Mouse (Mus musculus) thymus, postnatal 10 days (tissue): ENCODE measurements around the gene Gm20388.
A peak's percentile ranks its signal among the peaks of the same experiment; 100 is the strongest.

ENCODE experiments used
- DNase-seq, 2 experiments: peaks; one replicate each; pipeline ENCODE4 v3.0.0; 2021; ENCODE audit warnings: low spot score in 2 of 2

Gene Gm20388

DNA sequence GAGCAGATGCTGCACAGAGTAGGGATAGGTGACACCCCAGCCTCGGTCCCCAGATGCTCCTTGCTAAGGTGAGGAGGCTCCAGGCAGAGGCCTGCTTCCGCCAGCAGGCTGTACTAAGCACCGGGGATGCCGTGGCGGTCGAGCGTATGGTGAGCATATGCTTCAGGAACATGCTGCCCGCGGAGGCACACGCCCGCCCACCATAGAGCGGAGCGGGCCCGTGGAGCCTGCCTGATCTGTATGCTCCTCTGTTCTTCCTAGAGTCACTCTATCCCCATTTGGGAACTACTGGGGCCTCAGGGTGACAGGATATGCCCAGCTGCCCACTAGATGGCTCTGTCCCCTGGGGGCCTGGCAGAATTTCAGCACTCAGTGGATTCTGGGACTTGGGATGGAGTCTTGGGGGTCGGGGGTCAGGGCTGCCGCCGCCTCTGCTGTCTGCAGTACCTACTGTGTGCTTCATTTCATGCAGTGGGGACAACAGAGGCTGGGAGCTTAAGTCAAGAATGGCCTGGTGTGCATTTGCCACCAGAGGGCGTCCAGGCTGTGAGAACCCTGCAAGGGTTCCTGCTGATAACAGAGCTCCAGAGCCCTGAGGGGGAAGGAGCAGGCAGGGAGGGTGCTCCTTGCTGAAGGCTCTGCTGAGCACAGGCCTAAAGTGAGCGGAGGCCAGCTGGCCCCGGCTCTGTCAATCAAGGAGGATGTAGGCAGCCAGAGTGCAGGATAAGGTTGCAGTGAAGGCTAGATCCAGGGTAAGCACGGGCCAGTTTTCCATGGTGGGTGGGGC lies 377.7 kb downstream of the Gm20388 start:
- DNase-seq = peak; percentile 67 to 75

DNA sequence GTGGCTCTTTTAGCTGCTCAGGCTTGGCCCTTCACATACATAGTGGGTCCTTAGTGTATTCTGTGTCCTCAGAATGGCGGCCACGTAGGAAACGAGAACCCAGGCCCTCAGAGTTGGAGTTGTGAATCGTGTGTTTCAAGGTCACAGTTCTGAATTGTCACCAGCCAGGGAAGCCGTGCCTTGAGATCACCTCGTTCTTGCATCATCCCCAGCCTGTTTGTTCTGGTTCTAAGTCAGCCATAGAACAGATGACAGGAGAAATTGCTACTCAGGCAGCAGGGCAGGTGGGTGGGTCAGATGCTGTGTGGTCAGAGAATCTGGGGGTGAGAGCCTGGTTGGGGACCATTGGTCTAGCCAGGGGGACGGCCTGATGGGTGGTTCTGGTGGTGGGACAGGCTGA lies 378.6 kb downstream of the Gm20388 start:
- no peak for DNase-seq

DNA sequence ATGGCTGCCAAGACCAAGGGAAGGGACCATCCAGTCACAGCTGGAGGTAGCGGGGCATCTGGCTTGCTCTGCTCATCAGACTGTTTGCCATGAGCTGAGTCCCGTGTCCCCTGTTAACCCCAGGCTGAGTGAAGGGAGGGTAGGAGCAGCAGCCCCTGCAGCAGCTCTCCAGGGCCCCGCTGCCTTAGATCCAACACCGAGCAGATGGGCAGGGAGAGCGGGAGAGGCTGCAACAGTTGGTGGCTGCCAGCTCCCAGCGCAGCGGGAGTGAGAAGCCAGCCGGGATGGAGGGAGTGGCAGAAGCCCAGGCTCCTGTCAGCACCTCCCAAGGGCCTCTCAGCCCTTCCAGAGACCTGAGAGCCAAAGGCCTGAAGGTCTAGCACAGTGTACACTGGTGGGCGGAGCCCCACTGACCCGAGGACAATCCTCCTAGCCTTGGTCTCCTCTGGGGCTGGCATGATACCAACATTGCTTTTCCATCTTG lies 379.1 kb downstream of the Gm20388 start:
- DNase-seq = no peak

DNA sequence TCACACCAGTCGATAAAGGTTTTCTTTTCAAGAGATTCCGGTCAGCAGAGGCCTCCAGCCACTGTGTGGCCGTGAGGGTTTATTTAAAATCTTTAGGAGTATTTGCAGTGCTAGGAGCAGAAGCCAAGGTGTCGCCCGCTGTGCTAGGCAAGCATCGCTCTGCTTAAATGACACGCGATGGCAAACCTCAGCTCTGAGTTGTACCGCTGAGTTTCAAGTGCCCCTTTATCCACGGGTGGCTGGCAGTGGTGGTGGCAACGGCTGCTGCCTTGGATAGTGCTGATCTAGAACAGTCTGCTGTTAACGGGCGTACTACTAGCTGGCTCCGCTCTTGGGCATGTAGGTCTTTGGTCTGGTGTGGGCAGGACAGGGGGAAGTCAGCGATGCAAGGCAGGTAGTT lies 380.0 kb downstream of the Gm20388 start:
- DNase-seq = no peak

DNA sequence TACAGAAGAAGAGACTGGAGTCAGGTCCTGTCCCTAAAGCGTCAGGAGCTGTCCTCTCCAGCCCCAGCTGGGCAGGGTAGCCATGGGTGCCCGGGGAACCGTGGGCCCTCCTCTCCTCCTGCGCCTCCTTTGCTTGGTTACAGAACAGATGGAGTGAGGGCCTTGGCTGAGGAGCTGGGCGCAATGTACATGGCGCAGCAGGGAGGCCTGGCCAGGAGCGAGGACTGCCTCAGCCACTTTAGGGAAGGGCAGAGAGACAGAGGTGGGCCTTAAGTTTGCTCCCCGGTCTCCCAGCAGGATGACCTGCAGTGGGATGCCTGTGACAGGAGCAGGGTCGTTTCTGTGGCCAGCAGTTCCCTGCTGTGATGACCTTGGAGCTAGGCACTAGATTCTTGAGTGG lies 381.0 kb downstream of the Gm20388 start:
- DNase-seq = no peak

DNA sequence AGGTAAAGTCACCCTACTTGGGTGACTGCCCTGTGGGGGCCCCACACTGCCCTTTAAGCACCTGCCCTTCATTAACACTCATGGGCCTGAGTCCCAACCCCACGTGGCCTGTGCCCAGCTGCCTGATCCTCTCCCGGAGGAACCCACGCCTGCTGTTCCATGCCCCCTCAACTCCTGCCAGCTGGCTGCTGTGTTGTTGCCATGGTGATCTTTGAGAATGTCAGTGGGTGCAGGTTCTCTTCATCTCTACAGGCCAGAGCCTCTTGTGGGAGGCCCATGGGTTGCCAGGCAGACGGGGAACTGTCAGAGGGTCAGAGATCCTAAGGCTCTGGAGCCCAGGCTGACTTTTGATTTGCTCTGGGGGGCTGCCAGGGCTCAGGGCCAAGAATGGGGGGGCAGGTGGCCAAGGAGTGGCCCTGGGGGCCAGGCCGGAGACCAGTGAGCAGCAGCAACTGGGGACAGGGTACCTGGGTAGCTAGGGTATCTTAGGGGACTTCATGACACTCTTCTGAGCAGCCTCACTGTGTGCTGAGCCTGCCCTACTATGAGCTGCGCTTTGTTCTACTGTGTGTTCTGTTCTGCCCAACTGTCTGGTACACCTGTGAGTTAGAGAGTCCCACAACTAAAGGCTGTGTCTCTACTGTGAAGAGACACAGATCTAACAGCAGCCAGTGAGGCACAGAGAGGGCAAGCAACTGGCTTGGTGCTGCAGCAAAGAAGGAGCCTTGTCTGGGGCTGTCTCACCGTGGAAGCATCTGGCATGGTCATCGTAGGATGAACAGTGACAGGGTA lies 381.9 kb downstream of the Gm20388 start:
- DNase-seq = peak in 1 of 2 experiments; percentile 47

DNA sequence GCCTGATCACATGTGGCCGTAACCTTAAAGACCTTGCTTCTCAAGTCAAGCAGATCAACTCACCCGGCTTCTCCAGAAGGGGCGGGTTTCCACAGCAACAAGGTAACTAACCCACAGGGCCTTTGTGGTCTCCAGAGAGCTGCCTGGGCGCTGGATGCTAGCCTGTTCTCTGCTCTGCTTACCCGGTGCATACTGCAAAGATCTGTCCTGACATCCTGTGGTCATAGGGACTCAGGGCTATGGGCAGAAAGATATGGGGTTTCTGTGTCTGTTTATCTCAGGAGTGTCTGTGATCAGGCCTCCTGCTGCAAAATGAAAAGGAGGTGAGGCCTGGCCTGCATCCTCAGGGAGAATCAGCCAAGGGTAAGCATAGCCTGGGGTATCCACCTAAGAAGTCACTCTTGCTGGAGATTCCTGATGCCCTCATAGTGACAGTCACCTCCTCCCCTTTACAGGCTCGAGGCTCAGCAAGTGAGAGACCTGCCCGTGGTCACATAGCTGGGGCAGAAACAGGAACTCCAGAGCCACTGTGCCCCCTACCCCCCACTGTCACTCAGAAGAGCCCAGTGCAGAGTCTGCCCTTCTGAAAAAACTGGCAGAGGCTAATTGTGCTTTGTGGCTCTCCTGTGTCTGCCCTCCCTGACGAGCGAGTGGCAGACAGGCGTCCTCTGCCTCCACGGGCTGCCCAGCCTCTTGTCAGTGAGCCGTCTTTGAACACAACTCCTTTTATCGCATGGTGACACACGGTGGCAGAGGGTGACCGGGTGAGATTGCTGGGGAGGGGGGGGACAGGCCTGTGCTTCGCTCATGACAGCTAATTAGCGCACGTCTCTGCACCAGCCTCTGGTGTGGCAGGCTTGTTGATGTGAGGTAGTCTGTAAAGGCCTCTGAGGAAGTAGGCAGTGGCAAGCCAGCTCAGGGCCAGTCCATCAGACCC lies 383.0 kb downstream of the Gm20388 start:
- no peak for DNase-seq

DNA sequence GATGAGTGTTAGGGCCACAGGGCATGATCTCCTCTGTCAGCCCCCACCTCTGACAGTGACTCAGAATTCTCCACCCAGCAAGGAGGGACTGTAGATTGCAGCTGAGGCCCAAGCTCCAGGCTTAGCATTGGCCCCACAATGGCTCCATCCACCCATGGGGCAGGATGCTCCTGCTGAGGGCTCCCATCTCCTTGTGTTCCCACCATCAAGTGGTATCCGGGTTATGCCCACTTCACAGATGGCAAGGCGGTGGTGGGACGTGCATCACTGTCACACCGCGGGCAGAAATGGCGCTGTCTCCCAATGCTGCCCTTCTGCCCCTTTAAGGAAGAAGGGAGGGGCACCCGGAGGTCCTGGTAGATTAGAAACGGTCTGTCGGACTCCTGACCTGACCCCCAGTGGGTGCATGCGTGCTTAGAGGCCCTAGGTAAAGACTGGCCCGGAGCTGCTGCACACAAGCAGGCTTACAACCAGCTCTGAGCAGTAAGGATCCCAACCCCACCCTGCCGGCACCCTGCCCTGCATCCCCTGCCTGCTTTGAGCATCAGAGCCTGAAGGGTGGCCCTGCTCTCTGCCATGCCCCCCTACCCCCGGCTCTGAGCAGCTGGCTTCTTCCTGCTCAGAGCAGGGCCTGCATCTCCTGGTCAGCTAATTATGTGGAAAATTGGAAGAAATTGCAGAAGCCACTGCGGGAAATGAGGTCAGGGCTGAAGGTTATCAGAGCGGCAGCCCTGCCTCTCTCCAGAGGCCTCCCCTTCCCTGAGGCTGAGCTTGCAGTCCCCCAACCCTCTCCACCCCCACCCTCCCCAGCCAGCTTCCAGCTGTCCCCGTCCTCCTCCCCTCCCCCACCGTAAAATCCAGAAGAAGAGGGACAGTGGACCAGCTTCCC lies 384.6 kb downstream of the Gm20388 start:
- DNase-seq = no peak

DNA sequence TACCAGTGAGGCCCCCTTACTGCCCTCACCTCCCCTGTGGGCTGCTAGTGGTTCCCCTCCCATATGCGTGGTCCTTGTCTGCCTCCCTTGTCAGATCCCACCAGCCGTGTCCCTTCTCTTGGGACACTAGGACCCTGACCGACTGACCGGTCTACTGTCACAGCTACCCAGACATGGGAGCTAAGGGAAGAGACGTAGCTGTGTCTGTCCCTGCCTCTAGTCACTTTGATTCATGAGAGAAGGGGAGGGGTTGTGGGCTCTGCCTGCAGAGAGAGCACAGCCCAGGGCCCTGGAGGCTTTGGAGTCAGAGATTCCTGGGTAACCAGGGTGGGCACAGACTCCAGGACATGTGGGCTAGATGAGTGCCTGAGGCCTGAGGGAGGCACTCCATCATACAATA lies 386.4 kb downstream of the Gm20388 start:
- no peak for DNase-seq

DNA sequence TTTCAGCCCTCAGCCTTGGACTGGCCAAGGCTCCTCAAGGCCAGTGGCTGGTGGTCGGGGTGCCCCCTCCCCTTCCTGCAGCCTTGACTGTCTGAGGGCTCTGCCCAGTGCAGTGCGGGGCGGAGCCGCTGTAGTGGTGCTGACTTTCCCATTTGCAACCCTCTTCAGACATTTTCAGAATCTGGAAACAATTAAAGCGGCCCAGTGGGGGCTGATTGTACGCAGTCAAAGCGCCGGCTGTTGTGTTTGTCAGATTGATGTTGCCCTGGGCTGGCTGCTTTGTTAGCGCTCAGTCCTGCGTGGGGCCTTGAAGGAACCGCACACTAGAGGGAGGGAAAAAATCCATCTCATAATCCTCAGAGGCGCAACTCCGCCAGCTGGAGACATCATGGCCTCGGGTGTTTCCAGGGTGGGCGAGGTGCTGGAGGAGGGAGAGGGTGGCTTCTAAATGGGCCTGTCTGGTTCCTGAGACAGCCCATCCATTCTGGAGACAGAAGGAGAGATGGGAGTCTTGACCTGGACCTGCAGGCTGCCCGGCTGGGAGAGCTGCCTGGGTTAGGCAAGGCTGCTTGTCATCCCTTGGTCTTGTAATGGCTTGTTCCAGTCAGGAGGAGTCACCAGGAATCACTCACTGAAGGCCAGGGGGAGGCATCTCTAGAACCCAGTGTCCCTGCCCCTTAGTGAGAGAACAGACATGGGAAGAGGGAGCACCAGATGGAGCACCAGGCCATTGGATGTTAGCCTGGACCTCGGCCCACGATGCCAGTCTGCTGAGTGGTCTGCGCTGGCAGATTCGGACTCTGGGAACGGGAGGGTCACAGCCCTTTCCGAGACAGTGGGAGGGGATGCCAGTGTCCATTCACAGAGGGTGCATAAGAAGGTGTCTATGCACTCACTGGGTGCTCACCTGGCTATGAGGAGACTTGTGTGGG lies 388.2 kb downstream of the Gm20388 start:
- no peak for DNase-seq

DNA sequence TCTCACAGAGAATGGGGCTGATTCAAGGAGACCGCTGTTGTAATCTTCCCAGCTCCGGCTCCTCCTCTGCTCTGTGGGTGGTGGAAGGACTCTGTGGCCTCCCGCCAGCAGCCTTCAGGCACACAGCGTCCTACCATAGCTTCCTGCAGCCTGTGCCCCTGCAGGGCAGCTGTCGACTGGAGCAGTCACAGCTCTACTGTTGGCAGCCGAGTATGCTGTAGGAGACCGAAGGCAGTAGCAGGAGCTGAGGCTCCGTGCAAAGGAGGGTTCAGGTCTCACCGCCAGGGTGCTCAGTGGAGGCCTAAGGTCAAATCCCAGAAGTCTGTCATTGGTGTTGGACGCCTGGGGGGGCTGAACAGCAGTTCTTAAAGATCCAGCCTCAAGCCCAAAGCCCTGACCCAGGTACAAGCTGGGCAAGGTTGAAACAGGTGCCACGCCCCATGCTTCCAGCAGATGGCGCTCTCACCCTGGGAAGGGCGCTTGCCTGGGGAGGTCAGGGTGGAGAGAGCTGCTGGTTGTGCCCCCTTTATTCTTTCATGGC lies 390.0 kb downstream of the Gm20388 start:
- DNase-seq = peak; percentile 73 to 87

DNA sequence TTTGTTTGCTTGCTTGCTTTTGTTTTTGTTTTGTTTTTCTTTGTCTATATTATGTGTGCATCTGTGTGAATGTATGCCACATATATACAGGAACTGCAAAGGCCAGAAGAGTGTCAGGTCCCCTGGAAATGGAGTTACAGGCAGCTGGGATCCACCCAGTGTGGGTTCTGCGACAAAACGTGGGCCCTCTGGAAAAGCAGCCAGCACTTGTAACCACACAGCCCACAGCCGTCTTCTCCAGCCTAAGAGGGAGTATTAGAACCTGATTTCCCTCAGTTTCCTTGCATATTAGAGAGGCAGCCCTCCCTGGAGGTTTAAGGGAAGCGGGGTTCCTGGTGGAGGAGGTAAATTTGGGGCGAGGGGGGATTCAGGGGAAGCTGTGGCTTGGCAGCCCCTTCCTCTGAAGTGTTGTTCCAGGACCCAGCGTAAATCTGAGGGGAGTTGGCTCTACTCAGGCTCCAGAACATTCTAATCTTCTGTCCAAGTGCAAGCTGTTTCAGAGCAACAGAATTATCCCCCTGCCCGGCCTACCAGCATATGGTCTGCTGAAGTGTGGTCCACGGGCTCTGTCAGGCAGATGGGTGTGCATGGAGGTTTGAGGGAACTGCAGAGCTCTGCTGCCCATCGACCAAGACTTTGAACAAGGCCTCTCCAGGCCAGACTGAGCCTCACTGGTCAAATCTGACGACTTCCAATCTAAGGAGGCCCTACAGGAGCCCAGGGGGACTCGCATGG lies 392.5 kb downstream of the Gm20388 start:
- no peak for DNase-seq

DNA sequence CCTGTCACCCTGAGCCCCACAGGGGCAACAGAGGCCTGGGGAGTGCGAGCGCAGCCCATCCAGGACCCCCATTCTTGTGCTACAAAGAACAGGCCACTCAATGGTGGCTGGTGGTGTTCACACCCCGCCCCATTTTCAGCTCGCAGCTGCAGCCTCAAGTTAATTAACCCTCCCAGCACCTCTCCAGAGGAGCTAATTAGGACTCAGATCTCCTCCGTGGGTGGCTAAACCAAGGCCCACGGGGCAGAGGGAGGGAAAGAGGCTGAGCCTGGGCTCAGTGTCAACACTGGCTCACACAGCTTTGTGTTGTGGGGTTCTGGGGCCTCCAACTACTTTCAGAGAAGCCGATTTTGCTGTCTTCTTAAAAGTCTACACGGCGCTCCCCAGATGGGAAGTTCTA lies 393.5 kb downstream of the Gm20388 start:
- DNase-seq = no peak

DNA sequence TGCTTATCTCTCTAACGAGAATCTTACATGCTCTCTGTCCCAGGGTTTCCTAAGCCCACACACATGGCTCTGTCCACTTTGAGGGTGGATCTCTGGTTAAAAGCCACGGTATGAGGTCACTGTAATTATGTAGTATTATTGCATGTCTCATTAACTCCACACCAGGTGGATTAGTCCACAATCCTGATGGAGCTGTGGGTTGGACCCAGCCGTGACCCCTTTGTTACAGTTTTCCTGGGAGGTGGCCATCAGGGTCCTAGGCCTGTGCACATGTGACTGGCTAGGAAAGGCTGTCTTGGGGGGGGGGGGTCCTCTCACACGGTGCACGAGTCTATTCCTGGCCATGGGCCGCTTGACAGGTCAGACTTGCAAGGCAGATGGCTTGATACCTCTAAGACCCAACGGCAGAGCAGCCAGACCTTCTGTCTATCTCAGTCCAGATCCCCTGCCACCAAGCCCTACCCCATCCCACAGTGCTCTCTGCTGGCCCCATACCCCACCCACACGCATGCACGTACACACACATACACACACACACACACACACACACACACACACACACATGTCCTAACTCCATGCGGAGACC lies 395.3 kb downstream of the Gm20388 start:
- no peak for DNase-seq

DNA sequence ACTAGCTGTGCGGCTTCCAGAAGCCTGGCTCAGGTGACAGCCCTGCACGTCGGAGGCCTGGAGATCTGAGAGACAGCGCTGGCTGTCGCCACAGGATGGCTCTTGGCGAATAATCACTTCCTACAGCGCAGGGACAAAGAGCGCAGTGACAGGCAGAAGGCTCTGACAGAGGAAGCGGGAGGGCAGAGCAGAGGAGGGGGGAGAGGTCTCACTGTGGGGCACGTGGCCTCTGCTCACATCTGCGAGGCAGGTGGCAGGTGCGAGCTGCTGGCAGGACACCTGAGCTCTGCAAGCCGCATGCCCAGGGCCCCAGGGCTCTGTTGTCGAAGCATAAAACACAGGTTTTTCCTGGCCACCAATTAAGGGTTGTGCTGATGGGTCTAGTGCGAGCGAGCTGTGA lies 396.5 kb downstream of the Gm20388 start:
- peak; percentile 79 to 86 for DNase-seq

DNA sequence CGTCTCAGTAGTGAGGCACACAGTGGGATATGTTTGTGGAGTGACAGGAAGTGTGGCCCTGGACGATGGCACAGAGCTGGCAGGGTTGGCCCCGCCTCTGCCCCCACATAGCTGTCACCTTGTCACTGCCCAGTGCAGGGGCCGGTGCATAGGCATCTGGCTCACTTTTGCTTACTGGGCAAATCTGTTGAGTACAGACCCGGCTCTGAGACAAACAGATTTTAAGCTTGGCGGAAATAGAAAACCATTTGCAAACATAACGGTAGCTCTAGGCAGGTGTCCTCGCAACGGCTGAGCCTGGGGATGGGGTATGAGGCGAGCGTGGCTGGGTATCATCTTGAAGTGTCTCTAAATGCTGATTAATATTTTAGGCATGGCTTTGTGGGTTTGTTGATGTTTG lies 396.9 kb downstream of the Gm20388 start:
- no peak for DNase-seq

DNA sequence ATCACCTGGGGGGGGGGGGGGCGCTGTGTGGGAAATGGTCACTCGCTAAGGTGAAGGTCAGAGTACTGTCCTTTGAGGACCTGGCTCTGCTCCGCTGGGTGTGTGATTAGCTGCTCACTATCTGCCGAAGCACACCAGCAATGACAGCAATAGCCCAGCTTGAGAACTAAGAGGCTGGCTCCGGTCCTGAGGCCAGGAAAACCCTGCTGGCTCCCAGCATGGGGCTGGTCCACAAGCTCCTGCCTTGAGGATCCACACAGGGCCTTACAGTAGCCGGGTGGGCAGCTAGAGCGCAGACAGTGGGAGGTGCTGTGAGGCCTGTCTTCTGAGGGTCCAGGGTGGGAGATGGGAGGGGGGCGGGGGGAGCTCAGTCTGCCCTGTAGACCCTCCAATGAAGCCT lies 397.5 kb downstream of the Gm20388 start:
- DNase-seq = no peak

DNA sequence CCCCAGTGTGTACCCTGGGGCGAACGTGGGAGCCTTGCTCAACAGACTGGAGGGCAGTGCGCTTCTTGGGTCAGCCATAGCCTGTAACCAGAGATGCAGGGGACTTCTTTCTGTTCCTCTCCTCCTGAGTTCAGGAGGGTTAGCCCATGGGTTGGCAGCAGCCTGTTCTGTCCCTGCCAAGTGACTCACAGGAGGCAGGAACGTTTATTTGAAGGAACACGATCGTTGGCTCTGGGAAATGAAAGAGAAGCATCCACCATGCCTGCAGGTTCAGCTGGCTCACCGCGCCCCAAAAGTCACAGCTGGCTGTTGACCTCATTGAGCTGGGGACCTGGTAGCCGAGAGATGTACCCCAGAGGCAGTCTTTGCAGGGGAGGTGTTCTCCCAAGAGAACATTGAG lies 397.9 kb downstream of the Gm20388 start:
- no peak for DNase-seq
